Mouse (Mus musculus) left cerebral cortex, postnatal 36 days (tissue): ENCODE data around the gene Serpinf2. TPM values are rescaled to one million over a fixed set of nuclear protein-coding genes. Genes with fewer than 3 reads are reported as not detected.
A peak's percentile ranks its signal among the peaks of the same experiment; 100 is the strongest.

Source experiments
- DNase-seq, 2 experiments: peaks; one replicate each; pipeline ENCODE4 v3.0.0; 2021 to 2022; ENCODE audit warnings: low spot score in 2 of 2, mixed read lengths in 1 of 2
- intact Hi-C: fragments of 180-260 bp; cut with DNase I; formaldehyde crosslinking; loops from one replicate; pipeline ENCODE4 v1.15.1; 2025
- total RNA-seq, 2 experiments: library from RNA; stranded (reverse); gene quantifications; 2 replicates each; pipeline ENCODE4 v1.2.3; 2021

The Serpinf2 gene
- under 1 TPM in 1 of 2 experiments, not detected in 1; 0.22 TPM for total RNA-seq

GRCm38 (mm10) chr11:75439363-75439762, at the start of gene Serpinf2:
TSS of gene Serpinf2 (minus strand) at chr11:75439591.
- intact Hi-C loops = no loop called here
- no peak for DNase-seq

GRCm38 (mm10) chr11:75487496-75487895, 48.1 kb upstream of the Serpinf2 start:
- DNase-seq = no peak
- intact Hi-C loops = no loop called here

GRCm38 (mm10) chr11:75486601-75487285, 47.4 kb upstream of the Serpinf2 start, which contains the start of gene Prpf8:
TSS of gene Prpf8 (plus strand) at chr11:75486816.
- intact Hi-C loops = no loop called here
- peak; percentile 96 to 98 for DNase-seq

- intact Hi-C loops = no loop called here
- DNase-seq = no peak
Measured at GRCm38 (mm10) chr11:75486192-75486591, 46.8 kb upstream of the Serpinf2 start.

GRCm38 (mm10) chr11:75473376-75473775, 34.0 kb upstream of the Serpinf2 start:
- intact Hi-C loops = no loop called here
- no peak for DNase-seq

GRCm38 (mm10) chr11:75472469-75473081, 33.2 kb upstream of the Serpinf2 start:
- intact Hi-C loops = no loop called here
- no peak for DNase-seq

- intact Hi-C loops = no loop called here
- DNase-seq = no peak
Measured at GRCm38 (mm10) chr11:75470675-75471074, 31.3 kb upstream of the Serpinf2 start.

- intact Hi-C loops = no loop called here
- no peak for DNase-seq
Measured at GRCm38 (mm10) chr11:75469261-75469660, 29.9 kb upstream of the Serpinf2 start.

GRCm38 (mm10) chr11:75468410-75468809, 29.0 kb upstream of the Serpinf2 start:
- intact Hi-C loops = no loop called here
- DNase-seq = no peak

- peak in 1 of 2 experiments; percentile 15 for DNase-seq
- intact Hi-C loops = no loop called here
Measured at GRCm38 (mm10) chr11:75467512-75468215, 28.3 kb upstream of the Serpinf2 start.

- intact Hi-C loops = no loop called here
- no peak for DNase-seq
Measured at GRCm38 (mm10) chr11:75466731-75467505, 27.5 kb upstream of the Serpinf2 start.

GRCm38 (mm10) chr11:75465051-75465450, 25.7 kb upstream of the Serpinf2 start:
- intact Hi-C loops = no loop called here
- no peak for DNase-seq

- intact Hi-C loops = loop anchor here (5.0 kb wide), 2 partner anchors 117 to 272 kb away; partner anchors contain the start of genes Dph1, Rpa1, Rtn4rl1 and Smyd4
- no peak for DNase-seq
Measured at GRCm38 (mm10) chr11:75464417-75464816, 25.0 kb upstream of the Serpinf2 start.

GRCm38 (mm10) chr11:75463624-75464023, 24.2 kb upstream of the Serpinf2 start:
- no peak for DNase-seq
- intact Hi-C loops = loop anchor here (5.0 kb wide), 2 partner anchors 116 to 271 kb away; partner anchors contain the start of genes Dph1, Rpa1, Rtn4rl1 and Smyd4

- intact Hi-C loops = loop anchor here (5.0 kb wide), 2 partner anchors 116 to 271 kb away; partner anchors contain the start of genes Dph1, Rpa1, Rtn4rl1 and Smyd4
Measured at GRCm38 (mm10) chr11:75462865-75463336, 23.5 kb upstream of the Serpinf2 start.

GRCm38 (mm10) chr11:75462253-75462783, 22.9 kb upstream of the Serpinf2 start:
- DNase-seq = peak; percentile 35 to 37
- intact Hi-C loops = loop anchor here (5.0 kb wide), 2 partner anchors 115 to 270 kb away; partner anchors contain the start of genes Dph1, Rpa1, Rtn4rl1 and Smyd4

More at GRCm38 (mm10) chr11:75462865-75463336, 23.5 kb upstream of the Serpinf2 start:
- DNase-seq = peak; percentile 48 to 51

- DNase-seq = no peak
- intact Hi-C loops = loop anchor here (5.0 kb wide), 2 partner anchors 114 to 269 kb away; partner anchors contain the start of genes Dph1, Rpa1, Rtn4rl1 and Smyd4
Measured at GRCm38 (mm10) chr11:75461743-75462252, 22.4 kb upstream of the Serpinf2 start.
